Mouse (Mus musculus) thymus, adult 2 months (tissue): ENCODE measurements around the gene Ttll3. TPM values are rescaled to one million over a fixed set of nuclear protein-coding genes. Genes with fewer than 3 reads are reported as not detected.

Experiments
- DNase-seq: peaks from one replicate; pipeline ENCODE4 v3.0.0; 2021
- H3K27ac ChIP-seq: fragments of 200-500 bp; 2 replicates; pipeline ENCODE4 v1.5.1; 2012; ENCODE audit warnings: low read length, control low read depth; ENCODE audit not compliant: control insufficient read depth, insufficient read depth
- H3K27me3 ChIP-seq: fragments of 200-500 bp; 2 replicates; pipeline ENCODE4 v1.6.1; 2012; ENCODE audit warnings: mild to moderate bottlenecking, low read length, moderate library complexity, mixed read lengths; ENCODE audit not compliant: control insufficient read depth, insufficient read depth
- H3K36me3 ChIP-seq: fragments of 200-500 bp; 2 replicates; pipeline ENCODE4 v1.6.1; 2012; ENCODE audit warnings: mild to moderate bottlenecking, low read length, moderate library complexity; ENCODE audit not compliant: control insufficient read depth, insufficient read depth
- H3K4me1 ChIP-seq: fragments of 200-500 bp; replicated peaks from 2 replicates; pipeline ENCODE4 v1.6.1; 2012; ENCODE audit warnings: low read length; ENCODE audit not compliant: control insufficient read depth, insufficient read depth
- H3K4me3 ChIP-seq: fragments of 200-500 bp; 2 replicates; pipeline ENCODE4 v1.5.1; 2012; ENCODE audit warnings: mild to moderate bottlenecking, low read length, control low read depth, moderate library complexity; ENCODE audit not compliant: control insufficient read depth, insufficient read depth
- CTCF ChIP-seq: fragments of 200-500 bp; IDR thresholded peaks from 2 replicates; pipeline ENCODE4 v1.5.1; 2012; ENCODE audit warnings: mild to moderate bottlenecking, control low read depth, low read length, moderate library complexity, borderline replicate concordance; ENCODE audit not compliant: control insufficient read depth, poor library complexity, insufficient read depth; ENCODE audit errors: extremely low read depth
- POLR2A ChIP-seq: fragments of 200-500 bp; IDR thresholded peaks from 2 replicates; pipeline ENCODE4 v1.6.1; 2012; ENCODE audit warnings: mild to moderate bottlenecking, low read length, control low read depth, moderate library complexity; ENCODE audit not compliant: control insufficient read depth, poor library complexity, insufficient read depth; ENCODE audit errors: extremely low read depth
- WGBS: fragments of 180-500 bp; shearing (Covaris S2); methylation state at CpG from one replicate; pipeline ENCODE4 v1.1.7; 2018; 5-methylcytosine and 5-hydroxymethylcytosine counted together
- polyA plus RNA-seq: library from polyadenylated mRNA; depleted of rRNA; stranded (reverse); fragments of >200 nt; gene quantifications from 2 replicates; pipeline ENCODE4 v1.2.3, GENCODE M21; 2012

Gene Ttll3
- polyA plus RNA-seq, 1 experiment: 43.1 TPM

- 97% methylated on average over 10 of the region's 10 CpGs for WGBS
- TF ChIP-seq CTCF: no peak
- TF ChIP-seq POLR2A: no peak
- Histone ChIP-seq H3K27ac (no peak overlapping the region), H3K4me3 (no peak overlapping the region), H3K27me3 (no peaks in the 10 kb centered on the region), H3K4me1 (no peaks in the 10 kb centered on the region; the same call in 1 of the 2 replicates), H3K36me3 (peaks cover 6% of the 10 kb centered on the region)
- no peak for DNase-seq
Observed at GRCm38 (mm10) chr6:113396270-113397030, 7.4 kb downstream of the Ttll3 start.

GRCm38 (mm10) chr6:113402094-113402493 lies 13.0 kb downstream of the Ttll3 start:
- H3K4me3 ChIP-seq: no peak overlapping the region
- 95% methylated on average over 13 of the region's 13 CpGs for WGBS
- no peak overlapping the region for H3K27ac ChIP-seq
- no peaks in the 10 kb centered on the region for H3K4me1 ChIP-seq
- DNase-seq: no peak
- H3K27me3 ChIP-seq: no peaks in the 10 kb centered on the region
- peaks cover 6% of the 10 kb centered on the region for H3K36me3 ChIP-seq
- no peak for TF ChIP-seq POLR2A
- no peak for TF ChIP-seq CTCF

GRCm38 (mm10) chr6:113404649-113405448 lies 15.8 kb downstream of the Ttll3 start:
- H3K4me1 ChIP-seq: no peaks in the 10 kb centered on the region
- no peak overlapping the region for H3K4me3 ChIP-seq
- WGBS: 92% methylated on average over 12 of the region's 12 CpGs
- no peak for TF ChIP-seq CTCF
- no peak for TF ChIP-seq POLR2A
- H3K27me3 ChIP-seq: no peaks in the 10 kb centered on the region
- 0 out of 2 replicates have a peak, but pooled peaks cover 6% of the 10 kb centered on the region for H3K36me3 ChIP-seq
- H3K27ac ChIP-seq: no peak overlapping the region
- no peak for DNase-seq

GRCm38 (mm10) chr6:113405483-113405882 lies 16.4 kb downstream of the Ttll3 start:
- WGBS: 95% methylated on average over 6 of the region's 6 CpGs
- Histone ChIP-seq H3K4me3 (no peak overlapping the region), H3K36me3 (0 out of 2 replicates have a peak, but pooled peaks cover 6% of the 10 kb centered on the region), H3K27ac (no peak overlapping the region), H3K4me1 (no peaks in the 10 kb centered on the region), H3K27me3 (no peaks in the 10 kb centered on the region)
- TF ChIP-seq CTCF (no peak), POLR2A (no peak)
- DNase-seq: no peak

GRCm38 (mm10) chr6:113406683-113407082 lies 17.6 kb downstream of the Ttll3 start:
- no peak overlapping the region for H3K4me3 ChIP-seq
- no peaks in the 10 kb centered on the region for H3K27me3 ChIP-seq
- H3K36me3 ChIP-seq: 0 out of 2 replicates have a peak, but pooled peaks cover 4% of the 10 kb centered on the region
- 90% methylated on average over 9 of the region's 9 CpGs for WGBS
- peak; percentile 23 for DNase-seq
- H3K27ac ChIP-seq: no peak overlapping the region
- no peak for TF ChIP-seq POLR2A
- TF ChIP-seq CTCF: no peak
- H3K4me1 ChIP-seq: no peaks in the 10 kb centered on the region

GRCm38 (mm10) chr6:113410001-113410400 lies 20.9 kb downstream of the Ttll3 start:
- Histone ChIP-seq H3K4me3 (no peak overlapping the region), H3K27ac (no peak overlapping the region), H3K27me3 (no peaks in the 10 kb centered on the region), H3K4me1 (no peaks in the 10 kb centered on the region), H3K36me3 (0 out of 2 replicates have a peak, but pooled peaks cover 4% of the 10 kb centered on the region)
- no peak for DNase-seq
- TF ChIP-seq CTCF: no peak
- no peak for TF ChIP-seq POLR2A
- WGBS: 95% methylated on average over 1 of the region's 1 CpGs
